Mouse (Mus musculus) lung, embryonic 15.5 days (tissue): ENCODE measurements at regions not wholly inside any gene's neighbourhood (a gene's known extent, or its start where the extent isn't known, plus 50 kb on each side); places are given as distances from the start of the nearest gene placed in this dataset.

Experiments
- ATAC-seq: fragments of 200-750 bp; cut with Nextera tagmentation; 2 replicates; pipeline ENCODE4 v1.8.0; 2017; ENCODE audit warnings: moderate number of reproducible peaks, borderline replicate concordance; ENCODE audit not compliant: low FRiP score, low TSS enrichment; ENCODE audit errors: extremely low read depth
- H3K27ac ChIP-seq: fragments of 300-500 bp; sonication (generic); 2 replicates; pipeline ENCODE4 v1.5.1; 2015; ENCODE audit warnings: moderate library complexity, mild to moderate bottlenecking, inconsistent platforms
- H3K27me3 ChIP-seq: fragments of 300-500 bp; sonication (generic); 2 replicates; pipeline ENCODE4 v1.6.1; 2015; ENCODE audit warnings: inconsistent platforms
- H3K36me3 ChIP-seq: fragments of 300-500 bp; sonication (generic); 2 replicates; pipeline ENCODE4 v1.6.1; 2015; ENCODE audit warnings: inconsistent platforms
- H3K4me1 ChIP-seq: fragments of 300-500 bp; sonication (generic); 2 replicates; pipeline ENCODE4 v1.6.1; 2015; ENCODE audit warnings: inconsistent platforms
- H3K4me2 ChIP-seq: fragments of 300-500 bp; sonication (generic); 2 replicates; pipeline ENCODE4 v1.6.1; 2015; ENCODE audit warnings: inconsistent platforms, mild to moderate bottlenecking, moderate library complexity
- H3K4me3 ChIP-seq: fragments of 300-500 bp; sonication (generic); 2 replicates; pipeline ENCODE4 v1.5.1; 2015; ENCODE audit warnings: mild to moderate bottlenecking, inconsistent platforms
- H3K9ac ChIP-seq: fragments of 300-500 bp; sonication (generic); 2 replicates; pipeline ENCODE4 v1.6.1; 2015; ENCODE audit warnings: inconsistent platforms
- H3K9me3 ChIP-seq: fragments of 300-500 bp; sonication (generic); 2 replicates; pipeline ENCODE4 v1.6.1; 2016; ENCODE audit warnings: inconsistent platforms
- WGBS: fragments of 180-500 bp; shearing (Covaris S2); methylation state at CpG from one replicate; pipeline ENCODE4 v1.1.7; 2015; 5-methylcytosine and 5-hydroxymethylcytosine counted together

DNA sequence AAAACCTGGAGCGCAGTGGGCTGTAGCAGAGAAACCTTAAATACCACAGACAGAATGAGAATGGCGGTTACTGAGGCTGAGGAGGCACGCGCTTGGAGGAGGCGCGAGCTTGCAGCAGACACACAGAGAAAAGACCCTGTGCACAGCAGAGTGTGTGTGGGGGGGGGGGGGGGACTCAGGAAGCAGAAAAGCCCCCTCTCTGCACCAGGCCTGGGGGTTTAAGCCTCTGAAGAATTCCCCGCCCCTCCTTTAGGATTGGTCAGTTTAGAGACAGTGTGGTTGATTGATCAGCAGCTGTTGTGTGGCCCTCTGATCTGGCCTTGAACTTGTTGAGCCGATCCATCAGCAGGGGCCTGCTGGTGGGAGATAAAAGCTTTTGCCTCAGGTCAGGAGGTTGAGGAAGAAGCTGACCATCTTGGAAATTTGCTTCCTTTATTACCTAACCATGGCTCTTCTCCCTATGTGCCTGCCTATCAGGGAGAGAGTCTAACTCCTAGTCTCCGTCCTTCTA is 117.5 kb downstream of the Inhbb start:
- H3K27ac ChIP-seq: no peak overlapping the region
- no peak overlapping the region for H3K4me2 ChIP-seq

DNA sequence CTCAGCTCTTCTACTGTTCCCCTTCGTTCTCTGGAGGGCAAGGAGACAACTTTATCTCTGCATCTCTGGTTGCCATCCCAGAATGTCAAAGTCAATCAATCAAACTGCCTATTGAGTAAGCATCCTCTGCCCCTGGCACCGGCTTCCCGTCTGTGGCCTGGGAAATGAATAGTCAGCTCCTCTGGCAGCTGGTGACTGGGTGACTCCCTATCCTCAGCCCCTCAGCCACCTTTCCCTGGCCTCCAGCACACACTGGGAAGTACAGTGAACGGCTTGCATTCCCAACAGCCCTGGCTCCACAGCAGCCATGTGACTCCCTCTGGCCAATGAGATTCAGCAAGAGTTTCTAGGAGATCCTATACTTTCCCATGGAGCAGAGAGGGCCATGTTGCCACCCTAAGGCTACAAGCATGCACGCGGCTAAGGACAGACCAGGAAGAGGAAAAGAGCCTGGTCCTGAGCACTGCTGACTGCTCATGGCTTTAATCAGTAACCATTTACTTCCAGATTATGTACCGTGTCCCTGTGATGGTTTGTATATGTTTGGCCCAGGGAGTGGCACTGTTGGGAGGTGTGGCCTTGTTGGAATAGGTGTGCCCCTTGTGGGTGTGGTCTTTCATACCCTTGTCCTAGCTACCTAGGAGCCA is 119.6 kb downstream of the Inhbb start:
- H3K4me3 ChIP-seq: no peak overlapping the region
- H3K36me3 ChIP-seq: no peaks in the 10 kb centered on the region
- H3K27me3 ChIP-seq: no peaks in the 10 kb centered on the region
- no peak for ATAC-seq
- H3K9ac ChIP-seq: no peak overlapping the region
- H3K4me1 ChIP-seq: peaks cover 6% of the 10 kb centered on the region
- 42% methylated on average over 7 of the region's 7 CpGs for WGBS
- H3K27ac ChIP-seq: no peak overlapping the region
- H3K9me3 ChIP-seq: no peaks in the 10 kb centered on the region
- H3K4me2 ChIP-seq: no peak overlapping the region

More for the DNA sequence above, 117.5 kb downstream of the Inhbb start:
- Histone ChIP-seq H3K9me3 (no peaks in the 10 kb centered on the region), H3K36me3 (no peaks in the 10 kb centered on the region), H3K4me1 (peaks cover 16% of the 10 kb centered on the region), H3K4me3 (no peak overlapping the region), H3K9ac (no peak overlapping the region), H3K27me3 (no peaks in the 10 kb centered on the region)
- WGBS: 37% methylated on average over 9 of the region's 9 CpGs
- no peak for ATAC-seq

DNA sequence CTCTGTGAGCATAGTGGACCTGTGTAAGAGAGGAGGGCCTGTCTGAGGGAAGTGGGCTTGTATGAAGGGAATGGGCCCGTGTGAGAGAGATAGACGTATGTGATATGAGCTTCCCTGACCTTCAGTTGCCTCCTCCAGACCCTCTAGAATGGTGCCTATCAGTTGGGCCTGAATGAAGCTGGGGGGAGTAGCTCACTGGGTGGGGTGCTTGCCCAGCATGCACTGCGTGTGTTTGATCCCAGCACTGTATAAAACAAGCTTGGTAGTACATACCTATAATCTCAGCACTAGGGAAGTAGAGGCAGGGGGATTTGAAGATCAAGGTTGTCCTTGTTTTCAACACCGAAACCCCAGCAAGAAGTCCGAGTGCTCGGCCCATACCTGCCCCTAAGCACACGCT is 120.1 kb downstream of the Inhbb start:
- Histone ChIP-seq H3K9me3 (no peaks in the 10 kb centered on the region), H3K27ac (no peak overlapping the region), H3K9ac (no peak overlapping the region), H3K4me2 (no peak overlapping the region), H3K4me1 (peaks cover 6% of the 10 kb centered on the region), H3K36me3 (no peaks in the 10 kb centered on the region), H3K27me3 (no peaks in the 10 kb centered on the region), H3K4me3 (no peak overlapping the region)
- ATAC-seq: no peak
- WGBS: 83% methylated on average over 7 of the region's 7 CpGs

DNA sequence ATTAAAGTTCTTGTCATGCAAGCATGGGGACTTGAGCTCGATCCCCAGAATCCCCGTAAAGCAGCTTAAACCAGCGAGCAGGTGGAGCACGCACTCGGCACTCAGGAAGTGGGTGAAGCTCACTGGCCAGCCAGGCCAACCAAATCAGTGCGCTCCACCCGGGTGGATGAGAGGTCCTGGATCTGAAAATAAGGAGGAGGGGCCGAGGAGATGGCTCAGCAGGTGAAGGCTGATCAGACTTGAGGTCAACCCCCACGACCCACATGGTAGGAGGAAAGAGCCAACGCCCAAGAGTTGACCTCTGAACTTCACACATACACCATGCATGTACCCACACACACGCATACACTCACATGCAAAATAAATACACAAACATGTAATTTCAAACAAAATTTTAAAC is 120.8 kb downstream of the Inhbb start:
- ATAC-seq: no peak
- H3K9ac ChIP-seq: no peak overlapping the region
- no peaks in the 10 kb centered on the region for H3K9me3 ChIP-seq
- WGBS: 85% methylated on average over 11 of the region's 11 CpGs
- no peaks in the 10 kb centered on the region for H3K36me3 ChIP-seq
- no peaks in the 10 kb centered on the region for H3K27me3 ChIP-seq
- no peak overlapping the region for H3K27ac ChIP-seq
- peaks cover 6% of the 10 kb centered on the region for H3K4me1 ChIP-seq
- no peak overlapping the region for H3K4me3 ChIP-seq
- no peak overlapping the region for H3K4me2 ChIP-seq

DNA sequence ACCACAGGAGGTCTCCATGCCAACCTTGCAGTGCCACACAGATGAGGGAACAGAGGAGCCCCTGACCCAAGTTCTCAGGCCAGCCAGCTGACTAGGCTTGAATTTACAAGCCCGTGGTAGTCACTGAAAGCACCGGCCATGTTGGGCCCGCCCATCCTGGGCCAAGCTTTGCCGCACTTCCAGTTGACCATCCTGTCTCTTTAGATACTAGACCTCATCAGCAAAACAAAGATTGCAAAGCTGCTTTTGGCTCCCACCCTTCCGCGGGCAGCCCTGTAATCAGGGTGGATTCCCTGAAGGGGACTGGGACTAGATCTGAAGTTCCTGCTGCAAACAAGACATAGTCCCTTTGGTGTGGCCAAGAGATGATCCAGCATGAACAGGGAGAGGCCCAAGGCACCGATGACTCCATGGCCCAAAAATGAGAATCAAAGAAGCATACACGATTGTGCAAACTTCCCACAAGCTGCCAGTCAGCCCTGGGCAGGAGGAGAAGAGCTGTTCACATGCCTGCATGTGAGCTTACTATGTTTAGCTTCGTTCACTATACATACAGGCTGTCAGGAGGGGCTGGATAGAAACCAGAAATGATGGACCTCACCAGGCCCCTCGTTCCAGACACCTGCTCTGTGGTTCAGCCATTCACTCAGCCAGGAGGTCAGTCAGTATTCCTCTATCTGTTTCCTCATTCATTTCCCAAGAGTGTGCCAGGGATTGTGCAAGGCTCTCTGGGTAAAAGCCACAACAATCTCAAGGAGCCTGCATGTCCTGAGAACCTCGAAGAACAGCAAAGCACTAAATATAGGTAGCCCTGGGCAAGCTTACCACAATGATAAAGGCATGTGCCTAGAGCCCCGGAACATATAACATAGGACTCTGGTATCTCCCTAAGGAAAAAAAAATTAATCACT is 122.0 kb downstream of the Inhbb start:
- Histone ChIP-seq H3K36me3 (no peaks in the 10 kb centered on the region), H3K4me1 (peaks cover 4% of the 10 kb centered on the region; the same call in 1 of the 2 replicates), H3K4me3 (no peak overlapping the region), H3K9me3 (no peaks in the 10 kb centered on the region), H3K27me3 (no peaks in the 10 kb centered on the region), H3K9ac (no peak overlapping the region), H3K4me2 (no peak overlapping the region), H3K27ac (no peak overlapping the region)
- no peak for ATAC-seq
- 77% methylated on average over 12 of the region's 12 CpGs for WGBS

DNA sequence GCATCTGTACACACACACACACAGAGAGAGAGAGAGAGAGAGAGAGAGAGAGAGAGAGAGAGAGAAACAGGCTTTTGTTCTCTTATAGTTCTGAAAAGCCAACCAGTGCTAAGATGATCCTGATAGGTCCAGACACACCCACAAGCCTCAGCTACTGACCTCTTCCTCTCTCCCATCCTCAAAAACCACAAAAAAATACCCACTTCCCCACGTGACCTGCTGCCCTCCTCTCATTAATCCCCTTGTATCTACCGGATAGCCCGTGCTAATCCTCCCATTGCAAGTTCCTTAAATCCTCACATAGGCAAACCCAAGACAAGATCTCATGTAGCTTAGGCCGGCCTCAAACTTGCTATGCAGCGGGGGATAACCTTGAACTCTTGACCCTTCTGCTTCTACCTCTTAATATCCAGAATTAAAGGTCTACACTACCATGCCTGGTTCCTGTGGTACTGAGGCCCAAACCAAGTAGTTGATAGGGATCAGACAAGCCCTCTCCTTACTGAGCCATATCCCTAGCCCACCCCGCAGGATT is 123.3 kb downstream of the Inhbb start:
- Histone ChIP-seq H3K9me3 (no peaks in the 10 kb centered on the region), H3K9ac (no peak overlapping the region), H3K27me3 (no peaks in the 10 kb centered on the region), H3K4me1 (no peaks in the 10 kb centered on the region), H3K4me2 (no peak overlapping the region), H3K27ac (no peak overlapping the region), H3K36me3 (no peaks in the 10 kb centered on the region), H3K4me3 (no peak overlapping the region)
- ATAC-seq: no peak
- WGBS: 78% methylated on average over 6 of the region's 6 CpGs

DNA sequence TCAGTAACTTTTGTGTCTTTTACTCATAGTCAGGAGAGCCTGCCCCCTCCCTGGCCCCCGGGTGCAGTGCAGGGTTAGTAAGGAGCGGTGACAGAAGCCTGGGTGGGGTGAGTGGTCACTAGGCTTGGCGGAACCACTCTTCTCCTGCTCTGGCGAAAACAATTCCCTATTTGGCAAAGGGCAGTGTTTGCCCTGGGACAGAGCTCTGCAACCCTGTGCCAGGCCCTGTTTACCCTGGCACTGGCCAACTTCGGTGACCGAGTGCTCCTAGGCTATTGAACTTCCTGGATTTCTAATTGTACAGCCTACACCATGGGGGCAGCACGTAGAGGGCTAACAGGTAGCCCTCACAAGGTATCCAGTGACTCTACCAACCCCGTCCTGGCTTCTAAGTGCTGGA is 126.9 kb downstream of the Inhbb start:
- Histone ChIP-seq H3K27ac (no peak overlapping the region), H3K4me2 (no peak overlapping the region), H3K4me3 (no peak overlapping the region), H3K36me3 (no peaks in the 10 kb centered on the region), H3K9me3 (no peaks in the 10 kb centered on the region), H3K27me3 (no peaks in the 10 kb centered on the region), H3K9ac (no peak overlapping the region), H3K4me1 (0 out of 2 replicates have a peak, but pooled peaks cover 2% of the 10 kb centered on the region)
- WGBS: 70% methylated on average over 8 of the region's 8 CpGs
- no peak for ATAC-seq

DNA sequence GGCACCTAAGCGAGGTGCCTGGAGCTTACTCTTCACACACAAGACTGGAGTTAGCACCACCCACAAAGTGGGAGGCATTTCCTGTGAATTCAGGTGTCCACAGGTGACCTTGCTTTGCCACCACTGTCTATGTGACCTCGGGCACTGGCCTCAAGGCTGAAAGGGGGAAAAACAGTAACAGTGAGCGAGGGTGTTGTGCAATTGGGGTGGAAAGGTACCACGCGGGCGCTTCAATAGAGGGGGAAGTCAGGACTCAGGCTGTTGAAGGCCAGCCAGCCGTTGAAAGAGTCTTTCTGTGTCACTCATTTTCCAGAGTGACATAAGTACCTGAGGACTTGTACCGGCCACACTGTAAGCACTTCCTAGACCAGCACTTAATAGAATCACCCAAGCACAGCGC is 128.2 kb downstream of the Inhbb start:
- no peaks in the 10 kb centered on the region for H3K27me3 ChIP-seq
- no peak overlapping the region for H3K4me2 ChIP-seq
- H3K27ac ChIP-seq: no peak overlapping the region
- no peak overlapping the region for H3K4me3 ChIP-seq
- no peak for ATAC-seq
- no peak overlapping the region for H3K9ac ChIP-seq
- H3K4me1 ChIP-seq: 0 out of 2 replicates have a peak, but pooled peaks cover 2% of the 10 kb centered on the region
- 74% methylated on average over 9 of the region's 9 CpGs for WGBS
- no peaks in the 10 kb centered on the region for H3K9me3 ChIP-seq
- H3K36me3 ChIP-seq: no peaks in the 10 kb centered on the region

DNA sequence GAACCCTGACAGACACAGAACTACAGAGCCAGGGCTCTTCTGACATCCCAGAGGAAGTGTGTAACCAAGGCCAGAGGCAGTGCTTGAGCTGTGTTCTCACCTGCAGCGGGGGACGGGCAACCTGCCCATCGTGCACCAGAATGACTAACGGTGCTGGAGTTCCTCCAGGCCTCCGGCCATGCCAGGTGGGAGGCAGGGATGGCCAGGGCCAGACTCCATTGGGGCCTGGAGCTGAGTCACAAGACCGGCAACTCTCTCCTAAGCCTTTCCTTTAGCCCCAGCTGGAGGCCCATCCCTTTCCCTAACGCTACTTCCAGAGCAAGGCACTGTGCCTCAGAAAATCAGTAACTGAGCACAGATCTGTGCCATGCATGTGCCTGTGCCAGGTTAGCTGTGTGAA is 129.8 kb downstream of the Inhbb start:
- 62% methylated on average over 7 of the region's 7 CpGs for WGBS
- Histone ChIP-seq H3K4me1 (0 out of 2 replicates have a peak, but pooled peaks cover 2% of the 10 kb centered on the region), H3K9ac (no peak overlapping the region), H3K4me2 (no peak overlapping the region), H3K4me3 (no peak overlapping the region), H3K27ac (no peak overlapping the region), H3K36me3 (no peaks in the 10 kb centered on the region), H3K27me3 (no peaks in the 10 kb centered on the region), H3K9me3 (no peaks in the 10 kb centered on the region)
- ATAC-seq: no peak

DNA sequence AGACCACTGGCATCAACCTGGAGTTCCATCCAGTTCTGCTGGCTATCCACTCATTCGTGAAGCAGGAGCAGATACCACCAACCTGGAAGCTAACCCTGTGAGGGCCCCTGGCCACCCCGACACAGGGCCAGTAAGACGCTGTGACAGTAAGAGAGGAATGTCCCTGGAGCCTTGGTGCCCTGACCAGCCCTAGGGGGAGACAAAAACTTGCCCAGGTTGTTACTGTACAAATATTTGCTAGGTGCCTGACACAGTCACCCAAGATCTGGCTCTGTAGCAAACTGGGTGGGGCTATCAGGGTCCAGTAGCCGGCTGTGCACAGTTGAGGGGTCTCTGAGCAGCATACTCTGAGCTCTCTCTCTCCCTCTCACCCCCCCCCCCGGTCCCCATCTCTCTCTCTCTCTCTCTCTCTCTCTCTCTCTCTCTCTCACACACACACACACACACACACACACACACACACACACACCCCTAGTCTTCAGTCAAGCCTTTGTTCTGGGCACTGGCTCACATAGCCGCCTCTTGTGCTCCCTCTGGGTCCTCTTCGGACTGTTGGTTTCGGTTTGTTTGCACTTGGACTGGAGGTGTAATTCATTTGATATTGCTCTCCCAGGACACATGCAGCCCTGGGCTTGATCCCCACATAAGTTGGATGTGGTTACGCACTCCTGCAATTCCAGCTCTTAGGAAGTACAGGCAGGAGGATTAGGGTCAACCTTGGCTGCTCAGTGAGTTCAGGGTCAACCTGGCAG is 131.7 kb downstream of the Inhbb start:
- 44% methylated on average over 8 of the region's 9 CpGs for WGBS
- Histone ChIP-seq H3K4me2 (peak overlapping the region; percentile 37), H3K4me1 (0 out of 2 replicates have a peak, but pooled peaks cover 2% of the 10 kb centered on the region), H3K27ac (peak overlapping the region; percentile 78), H3K27me3 (no peaks in the 10 kb centered on the region), H3K9ac (no peak overlapping the region), H3K9me3 (no peaks in the 10 kb centered on the region), H3K4me3 (peak overlapping the region; percentile 8; the same call in 1 of the 2 replicates), H3K36me3 (no peaks in the 10 kb centered on the region)
- ATAC-seq: peak; percentile 62

DNA sequence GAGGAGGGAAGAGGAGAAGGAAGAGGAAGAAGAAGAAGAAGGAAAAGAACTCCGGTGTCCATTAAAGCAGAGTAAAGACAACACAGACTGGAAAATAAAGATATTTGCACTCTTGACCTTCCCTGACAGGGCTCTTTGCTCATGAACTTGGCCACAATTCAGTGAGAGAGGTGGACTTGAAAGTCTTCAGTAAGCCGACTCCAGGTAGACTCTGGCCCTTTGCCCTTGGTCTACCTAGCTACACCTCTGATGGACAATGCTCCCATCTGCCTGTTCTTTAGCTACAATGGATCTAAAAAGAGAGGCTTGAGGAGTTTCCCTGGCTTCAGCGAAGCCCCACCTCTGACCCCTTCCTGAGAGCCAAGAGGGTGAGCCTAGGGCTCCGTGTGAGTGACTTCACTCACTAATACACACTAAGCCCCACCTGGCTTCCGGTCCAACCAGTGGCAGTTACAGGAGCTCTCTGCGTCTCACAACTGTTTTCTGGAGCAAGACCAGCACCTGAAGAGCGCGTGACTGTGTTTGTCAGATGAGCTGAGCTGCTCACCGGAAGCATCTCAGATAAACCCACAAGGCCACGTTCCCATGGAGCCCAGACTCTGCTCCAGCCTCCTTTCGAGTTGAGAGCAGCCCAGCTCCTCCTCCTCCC is 132.4 kb downstream of the Inhbb start:
- Histone ChIP-seq H3K4me3 (no peak overlapping the region), H3K4me1 (0 out of 2 replicates have a peak, but pooled peaks cover 2% of the 10 kb centered on the region), H3K27me3 (no peaks in the 10 kb centered on the region), H3K4me2 (peak overlapping the region; percentile 37), H3K9ac (no peak overlapping the region), H3K9me3 (no peaks in the 10 kb centered on the region), H3K36me3 (no peaks in the 10 kb centered on the region), H3K27ac (peak overlapping the region; percentile 78)
- ATAC-seq: peak; percentile 28; the same call in 1 of the 2 replicates
- WGBS: 52% methylated on average over 11 of the region's 11 CpGs
